Mouse (Mus musculus) myocyte (in vitro differentiated cells): ENCODE measurements around the gene Tmem239.

Source experiments
- CEBPB ChIP-seq: IDR thresholded peaks from 2 replicates; pipeline ENCODE4 v1.6.1; 2011; ENCODE audit warnings: mild to moderate bottlenecking, moderate library complexity; ENCODE audit not compliant: poor library complexity, insufficient read depth, severe bottlenecking
- E2F4 ChIP-seq: IDR thresholded peaks from one replicate; pipeline ENCODE4 v1.6.1; 2011; ENCODE audit warnings: mild to moderate bottlenecking, control low read depth, moderate library complexity; ENCODE audit not compliant: insufficient read depth
- MAX ChIP-seq: IDR thresholded peaks from one replicate; pipeline ENCODE4 v1.6.1; 2011; ENCODE audit warnings: low read depth, mild to moderate bottlenecking, control low read depth
- MYOD1 ChIP-seq, 3 experiments: IDR thresholded peaks; one replicate each; pipeline ENCODE4 v1.6.1; 2011; ENCODE audit warnings: control low read depth in 2 of 3, low read depth in 2 of 3, mild to moderate bottlenecking in 2 of 3, moderate library complexity in 1 of 3; ENCODE audit not compliant: insufficient read length in 2 of 3, control insufficient read depth in 1 of 3
- POLR2A ChIP-seq: IDR thresholded peaks from one replicate; pipeline ENCODE4 v1.6.1; 2011; ENCODE audit warnings: low read depth, mild to moderate bottlenecking, control low read depth, moderate library complexity; ENCODE audit not compliant: insufficient read length
- POLR2AphosphoS2 ChIP-seq: IDR thresholded peaks from one replicate; pipeline ENCODE4 v1.6.1; 2011; ENCODE audit warnings: low read depth, control low read depth; ENCODE audit not compliant: insufficient read length
- REST ChIP-seq: IDR thresholded peaks from one replicate; pipeline ENCODE4 v1.6.1; 2011; ENCODE audit warnings: mild to moderate bottlenecking, control low read depth, moderate library complexity; ENCODE audit not compliant: insufficient read depth, insufficient read length
- SRF ChIP-seq: IDR thresholded peaks from one replicate; pipeline ENCODE4 v1.6.1; 2011; ENCODE audit warnings: low read depth; ENCODE audit not compliant: control insufficient read depth, insufficient read length
- TCF12 ChIP-seq: IDR thresholded peaks from one replicate; pipeline ENCODE4 v1.6.1; 2011; ENCODE audit warnings: mild to moderate bottlenecking, control low read depth; ENCODE audit not compliant: poor library complexity, insufficient read depth, severe bottlenecking
- TCF3 ChIP-seq: IDR thresholded peaks from one replicate; pipeline ENCODE4 v1.6.1; 2011; ENCODE audit warnings: low read depth, control low read depth; ENCODE audit not compliant: insufficient read length
- USF1 ChIP-seq: IDR thresholded peaks from one replicate; pipeline ENCODE4 v1.6.1; 2011; ENCODE audit warnings: low read depth, mild to moderate bottlenecking, control low read depth, moderate library complexity

GRCm38 (mm10) chr2:130383895-130384294 is 22.4 kb upstream of the Tmem239 start:
- TF ChIP-seq POLR2A (no peak), TCF3 (no peak), TCF12 (no peak), REST (no peak), MAX (no peak), USF1 (no peak), SRF (no peak), MYOD1 (IDR thresholded peaks at IDR 0.05; ENCODE audit: control insufficient read depth in 1 of 3, insufficient read length in 2 of 3, low read depth in 2 of 3) (no peak), POLR2AphosphoS2 (no peak), E2F4 (no peak), CEBPB (no peak)
